Mouse (Mus musculus): ENCODE measurements around the gene Flot2. TPM values are rescaled to one million over a fixed set of nuclear protein-coding genes. Genes with fewer than 3 reads are reported as not detected.

The Flot2 gene
- total RNA-seq, 2 experiments from 2014 or later: 74.4 to 81.6 TPM

DNA sequence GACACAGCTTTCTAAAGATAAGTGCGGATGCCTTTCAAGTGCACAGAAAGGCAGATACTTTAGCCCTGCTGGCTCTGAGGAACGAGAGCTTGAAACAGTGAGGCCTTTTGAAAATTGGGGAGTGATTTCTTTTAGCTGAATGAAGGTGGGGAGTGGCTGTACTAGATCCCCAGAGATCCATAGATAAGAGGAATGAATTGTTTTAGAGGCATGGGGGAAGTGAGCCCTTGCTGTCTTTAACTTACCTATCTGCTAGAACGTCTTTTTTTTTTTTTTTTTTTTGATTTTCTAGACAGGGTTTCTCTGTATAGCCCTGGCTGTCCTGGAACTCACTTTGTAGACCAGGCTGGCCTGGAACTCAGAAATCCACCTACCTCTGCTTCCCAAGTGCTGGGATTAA is 59.3 kb downstream of the Flot2 start:
- DNase-seq (ENCODE audit: extremely low spot score in 1 of 2, low spot score in 1 of 2): no peak

DNA sequence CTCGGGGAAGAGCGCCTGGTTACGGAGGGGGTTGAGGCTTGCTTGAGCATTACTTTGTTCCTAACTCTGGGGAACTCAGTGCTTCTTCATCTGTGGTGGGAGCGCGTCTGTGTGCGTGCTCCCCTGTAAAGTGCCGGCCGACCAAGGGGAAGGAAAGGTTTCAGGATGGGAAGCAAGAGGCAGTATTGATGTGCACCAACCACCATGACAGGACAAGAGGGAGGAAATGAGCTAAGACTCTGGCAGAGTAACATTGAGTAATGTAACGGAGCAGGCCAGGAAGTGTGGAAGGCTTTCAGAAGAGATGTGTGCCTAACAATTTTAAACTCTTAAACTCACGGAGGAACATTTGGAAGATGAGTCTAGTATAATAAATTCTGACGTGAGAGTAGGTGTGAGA is 63.0 kb downstream of the Flot2 start:
- DNase-seq (ENCODE audit: extremely low spot score in 1 of 2, low spot score in 1 of 2): no peak

DNA sequence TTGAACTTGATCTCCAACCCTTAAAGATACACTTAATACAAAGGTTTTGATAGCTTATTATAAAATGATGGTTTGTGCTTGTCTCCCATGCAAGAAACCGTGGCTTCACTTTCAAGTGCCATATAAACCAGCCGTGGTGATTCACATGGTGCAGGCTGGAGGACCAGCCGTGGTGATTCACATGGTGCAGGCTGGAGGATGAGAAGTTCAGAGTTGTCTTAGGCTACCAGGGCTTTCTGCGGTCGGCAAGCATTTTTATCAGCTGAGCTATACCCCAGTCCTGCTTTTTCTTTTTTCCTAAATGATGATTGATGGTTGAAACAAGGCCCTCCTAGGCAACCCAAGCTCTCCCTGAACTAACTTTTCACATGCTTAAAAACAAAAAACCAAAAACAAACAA is 64.4 kb downstream of the Flot2 start:
- DNase-seq (ENCODE audit: extremely low spot score in 1 of 2, low spot score in 1 of 2): no peak

DNA sequence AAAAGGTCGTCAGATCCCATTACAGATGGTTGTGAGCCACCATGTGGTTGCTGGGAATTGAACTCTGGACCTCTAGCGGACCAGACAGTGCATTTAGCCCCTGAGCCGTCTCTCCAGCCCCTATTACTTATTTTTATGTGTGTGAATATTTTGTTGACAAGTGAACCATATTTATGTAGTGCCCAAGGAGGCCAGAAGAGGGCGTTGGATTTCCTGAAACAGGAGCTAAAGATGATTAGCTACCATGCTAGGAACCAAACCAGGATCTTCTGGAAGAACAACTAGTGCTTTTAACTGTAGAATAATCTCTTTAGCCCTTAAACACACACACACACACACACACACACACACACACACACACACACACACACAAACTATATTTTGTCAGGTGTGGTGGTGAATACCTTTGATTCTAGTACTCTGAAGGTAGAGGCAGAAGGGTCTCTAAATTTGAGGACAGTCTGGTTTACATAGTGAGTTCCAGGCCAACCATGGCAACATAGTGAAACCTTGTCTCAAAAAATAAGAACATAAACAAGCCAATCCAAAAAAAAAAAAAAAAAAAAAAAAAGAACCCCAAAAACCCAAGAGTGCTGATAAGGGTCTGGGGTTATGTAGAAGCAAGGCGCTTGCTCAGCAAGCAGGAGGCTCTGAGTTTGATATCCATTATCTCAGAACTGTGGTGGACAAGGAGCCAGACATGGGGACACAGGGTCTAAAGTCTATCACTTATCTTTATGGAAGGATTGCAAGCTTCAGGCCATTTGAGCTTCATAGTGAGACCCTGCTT is 65.4 kb downstream of the Flot2 start:
- DNase-seq (ENCODE audit: extremely low spot score in 1 of 2, low spot score in 1 of 2): no peak

DNA sequence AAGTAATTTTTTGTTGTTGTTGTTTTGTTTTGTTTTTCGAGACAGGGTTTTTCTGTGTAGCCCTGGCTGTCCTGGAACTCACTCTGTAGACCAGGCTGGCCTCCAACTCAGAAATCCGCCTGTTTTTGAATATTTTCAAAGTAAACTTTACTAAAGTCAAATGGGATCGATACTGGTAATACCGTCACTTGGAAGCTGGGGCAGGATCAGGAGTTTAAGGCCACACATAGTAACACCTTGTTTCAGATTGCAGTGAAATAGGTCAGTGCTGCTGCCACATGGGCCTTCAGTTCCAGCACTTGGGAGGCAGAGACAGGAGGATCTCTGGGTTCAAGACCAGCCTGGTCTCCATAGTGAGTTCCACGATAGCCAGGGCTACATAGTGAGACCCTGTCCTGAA is 66.8 kb downstream of the Flot2 start:
- DNase-seq (ENCODE audit: extremely low spot score in 1 of 2, low spot score in 1 of 2): no peak

Small RNA genes lying within 50 kb of the gene (microRNA-seq; reads per million reads assigned to microRNA genes)
- gene Mir144 (8.1 to 27.1 reads per million in 2 experiments), gene Mir451a (0 reads per million in 2 experiments), gene Mir451b (0 reads per million in 2 experiments)

Other genes with a start within 250 kb of the Flot2 start
- 1 to 10 TPM; 1.5 to 1.8 TPM for gene Pipox, start 143.8 kb upstream of the Flot2 start, total RNA-seq (2021)
- gene Sez6, start 107.1 kb upstream of the Flot2 start, total RNA-seq (2021): 100 to 1,000 TPM; 162 to 174 TPM
- gene Phf12, start 55.2 kb upstream of the Flot2 start, total RNA-seq (2021): 10 to 100 TPM; 42.5 to 58.5 TPM
- 1 to 10 TPM; 6.9 to 7.4 TPM for gene Dhrs13, start 5.7 kb upstream of the Flot2 start, total RNA-seq (2021)
- gene Eral1, start 42.5 kb downstream of the Flot2 start, total RNA-seq (2021): 10 to 100 TPM; 18.6 to 21.1 TPM
- gene Fam222b, start 56.7 kb downstream of the Flot2 start, total RNA-seq (2021): 10 to 100 TPM; 27.6 to 33.4 TPM
- gene Traf4, start 127.7 kb downstream of the Flot2 start, total RNA-seq (2021): 10 to 100 TPM; 16.1 to 19.9 TPM
- 1 to 10 TPM; 3.1 to 3.3 TPM for gene Nek8, start 138.7 kb downstream of the Flot2 start, total RNA-seq (2021)
- 10 to 100 TPM; 23.8 to 29.7 TPM for gene Tlcd1, start 138.8 kb downstream of the Flot2 start, total RNA-seq (2021)
- gene Rpl23a, start 145.7 kb downstream of the Flot2 start, total RNA-seq (2021): 100 to 1,000 TPM; 678 to 771 TPM
- gene Rab34, start 150.5 kb downstream of the Flot2 start, total RNA-seq (2021): 10 to 100 TPM; 26.1 to 37.3 TPM
- gene Proca1, start 155.5 kb downstream of the Flot2 start, total RNA-seq (2021): 1 to 10 TPM; 5.0 to 5.4 TPM
- 10 to 100 TPM; 61.1 to 69.4 TPM for gene Sdf2, start 207.8 kb downstream of the Flot2 start, total RNA-seq (2021)
- gene Supt6, start 208.1 kb downstream of the Flot2 start, total RNA-seq (2021): 100 to 1,000 TPM; 110 to 123 TPM
- gene 2610507B11Rik, start 223.8 kb downstream of the Flot2 start, total RNA-seq (2021): 100 to 1,000 TPM; 193 to 209 TPM